Mouse (Mus musculus) left cerebral cortex, adult 9 months (tissue): ENCODE measurements around the gene Clmp.

Experiments used
- DNase-seq, 2 experiments: peaks; one replicate each; pipeline ENCODE4 v3.0.0; 2022; ENCODE audit warnings: low spot score in 2 of 2

Clmp gene

GRCm38 (mm10) chr9:40685801-40686420, at the start of gene Clmp:
TSS of gene Clmp (plus strand) at chr9:40685962.
- DNase-seq = no peak

GRCm38 (mm10) chr9:40636054-40636453, 49.7 kb upstream of the Clmp start:
- DNase-seq = peak in 1 of 2 experiments; percentile 78

GRCm38 (mm10) chr9:40637705-40638393, 47.9 kb upstream of the Clmp start:
- no peak for DNase-seq

- DNase-seq = no peak
These were observed 47.2 kb upstream of the Clmp start for GRCm38 (mm10) chr9:40638394-40639049.

GRCm38 (mm10) chr9:40639536-40640187, 46.1 kb upstream of the Clmp start:
- DNase-seq = no peak

GRCm38 (mm10) chr9:40641318-40641717, 44.4 kb upstream of the Clmp start:
- DNase-seq = no peak

- no peak for DNase-seq
These were observed 43.1 kb upstream of the Clmp start for GRCm38 (mm10) chr9:40642470-40643220.

GRCm38 (mm10) chr9:40649444-40649843, 36.3 kb upstream of the Clmp start:
- DNase-seq = no peak

GRCm38 (mm10) chr9:40649983-40650382, 35.8 kb upstream of the Clmp start:
- DNase-seq = no peak

- DNase-seq = no peak
These were observed 34.4 kb upstream of the Clmp start for GRCm38 (mm10) chr9:40651239-40651859.

- no peak for DNase-seq
These were observed 33.0 kb upstream of the Clmp start for GRCm38 (mm10) chr9:40652757-40653156.

- DNase-seq = no peak
These were observed 19.5 kb upstream of the Clmp start for GRCm38 (mm10) chr9:40666190-40666803.

GRCm38 (mm10) chr9:40670313-40670712, 15.4 kb upstream of the Clmp start, which contains the start of gene Gm21915:
TSS of gene Gm21915 (plus strand) at chr9:40670613.
- no peak for DNase-seq

- no peak for DNase-seq
These were observed 14.3 kb upstream of the Clmp start for GRCm38 (mm10) chr9:40671323-40671930.

GRCm38 (mm10) chr9:40675203-40675958, 10.4 kb upstream of the Clmp start:
- peak in 1 of 2 experiments; percentile 22 for DNase-seq

- DNase-seq = no peak
These were observed 7.1 kb upstream of the Clmp start for GRCm38 (mm10) chr9:40678653-40679052.

- DNase-seq = no peak
These were observed 698 bp downstream of the Clmp start for GRCm38 (mm10) chr9:40686421-40686899.

- DNase-seq = no peak
These were observed 1.3 kb downstream of the Clmp start for GRCm38 (mm10) chr9:40687053-40687452.

GRCm38 (mm10) chr9:40687553-40687952, 1.8 kb downstream of the Clmp start:
- no peak for DNase-seq
